In genomic region chr15:86346606-86347005, GRCm38 (mm10) we compare ENCODE assay signal across 15 mouse cellular contexts.
DNase-seq lines count a peak whose midpoint lies in the region; ATAC-seq and TF ChIP-seq lines count a peak whose summit lies in the region.
"Had no signal": no experiment of that assay in that cellular context is flagged by ENCODE, and none has a peak within 500 bp of the region (broad histone marks: within the 10 kb centered on the region; RNA-seq: fewer than 3 reads in every experiment).

No protein-coding gene starts in this region.

- H3K27ac ChIP-seq in forebrain, embryonic 11.5 days (ENCODE audit: low read depth, low read length), result no peak overlapping the region
- no peak overlapping the region for H3K27ac ChIP-seq in forebrain, embryonic 10.5 days
- H3K27ac ChIP-seq in thymus, adult 2 months (ENCODE audit: control insufficient read depth, insufficient read depth, low read length), result peak overlapping the region; percentile 99
- H3K27ac ChIP-seq: heart, embryonic 10.5 days had no signal

- WGBS in forebrain, embryonic 11.5 days, result 68% methylated on average over 3 of the region's 3 CpGs
- WGBS in forebrain, embryonic 10.5 days, result 78% methylated on average over 3 of the region's 3 CpGs
- WGBS in thymus, adult 2 months, result 54% methylated on average over 3 of the region's 3 CpGs

- no peak for DNase-seq in forebrain, embryonic 11.5 days (ENCODE audit: low spot score)
- no peak for DNase-seq in forebrain, embryonic 10.5 days (ENCODE audit: extremely low spot score, low spot score)
- no peak for DNase-seq in thymus, adult 2 months
- DNase-seq in thymus, postnatal 25 days, result no peak
- peak; percentile 25 for DNase-seq in induced T-regulatory cell, adult 2 months (ENCODE audit: low read depth)
- DNase-seq in adrenal gland, adult 8-10 months, result no peak
- no peak for DNase-seq in heart, adult 8-10 months (ENCODE audit: low spot score)
- no peak for DNase-seq in urinary bladder, adult 2 months (ENCODE audit: low spot score)
- DNase-seq: cerebellum, adult 11 months; gastrocnemius, postnatal 25 days; heart, postnatal 14 days; kidney, adult 11 months; liver, postnatal 0 days; right cerebral cortex, postnatal 14 days had no signal

- peaks cover 25% of the 10 kb centered on the region for H3K4me1 ChIP-seq in forebrain, embryonic 11.5 days (replicated peaks; ENCODE audit: control insufficient read depth, insufficient read depth, low read length)
- peaks cover 48% of the 10 kb centered on the region for H3K4me1 ChIP-seq in forebrain, embryonic 10.5 days
- peaks cover 47% of the 10 kb centered on the region for H3K4me1 ChIP-seq in thymus, adult 2 months (replicated peaks; ENCODE audit: control insufficient read depth, insufficient read depth, low read length)

- H3K4me3 ChIP-seq in forebrain, embryonic 11.5 days (ENCODE audit: low read depth, low read length), result no peak overlapping the region
- no peak overlapping the region for H3K4me3 ChIP-seq in forebrain, embryonic 10.5 days
- H3K4me3 ChIP-seq in thymus, adult 2 months (ENCODE audit: control insufficient read depth, insufficient read depth, low read length), result no peak overlapping the region
- H3K4me3 ChIP-seq: heart, embryonic 10.5 days had no signal

- H3K9ac ChIP-seq in forebrain, embryonic 11.5 days (ENCODE audit: low read length), result no peak overlapping the region
- H3K9ac ChIP-seq: liver, postnatal 0 days had no signal

- H3K27me3 ChIP-seq in forebrain, embryonic 11.5 days (ENCODE audit: control insufficient read depth, insufficient read depth, low read length), result no peaks in the 10 kb centered on the region
- H3K27me3 ChIP-seq in forebrain, embryonic 10.5 days (ENCODE audit: poor library complexity, severe bottlenecking), result no peaks in the 10 kb centered on the region
- no peaks in the 10 kb centered on the region for H3K27me3 ChIP-seq in thymus, adult 2 months (ENCODE audit: control insufficient read depth, insufficient read depth, low read length)

- no peak overlapping the region for H3K4me2 ChIP-seq in forebrain, embryonic 11.5 days (ENCODE audit: low read depth, low read length, severe bottlenecking)

- peak; percentile 74; the same call in 1 of the 2 replicates for ATAC-seq in forebrain, embryonic 11.5 days (replicated peaks; ENCODE audit: low FRiP score)
- ATAC-seq: liver, postnatal 0 days had no signal

- no peak for TF ChIP-seq CTCF in thymus, adult 2 months (IDR thresholded peaks at IDR 0.05; ENCODE audit: borderline replicate concordance, control insufficient read depth, extremely low read depth, insufficient read depth, low read length, poor library complexity)

- no peaks in the 10 kb centered on the region for H3K9me3 ChIP-seq in forebrain, embryonic 11.5 days (ENCODE audit: control insufficient read depth, low read length)
- no peaks in the 10 kb centered on the region for H3K9me3 ChIP-seq in forebrain, embryonic 10.5 days
- H3K9me3 ChIP-seq: heart, embryonic 10.5 days had no signal

- TF ChIP-seq POLR2A in thymus, adult 2 months (IDR thresholded peaks at IDR 0.05; ENCODE audit: control insufficient read depth, extremely low read depth, insufficient read depth, low read length, poor library complexity), result no peak

- no peaks in the 10 kb centered on the region for H3K36me3 ChIP-seq in forebrain, embryonic 11.5 days (ENCODE audit: control insufficient read depth, insufficient read depth, low read length)
- H3K36me3 ChIP-seq in forebrain, embryonic 10.5 days (replicated peaks), result no peaks in the 10 kb centered on the region
- H3K36me3 ChIP-seq in thymus, adult 2 months (ENCODE audit: control insufficient read depth, insufficient read depth, low read length), result no peaks in the 10 kb centered on the region
- H3K36me3 ChIP-seq: heart, embryonic 10.5 days had no signal
